Mouse (Mus musculus) stomach, embryonic 14.5 days (tissue): ENCODE data around the gene BB287469. TPM values are rescaled to one million over a fixed set of nuclear protein-coding genes. Genes with fewer than 3 reads are reported as not detected.
"Not testable (repeated sequence)": the region's sequence is repeated elsewhere in the genome, so short reads cannot be mapped to it uniquely, and the experiment has no call there.

Source experiments
- ATAC-seq: fragments of 200-750 bp; cut with Nextera tagmentation; 2 replicates; pipeline ENCODE4 v1.8.0; 2017; ENCODE audit warnings: low read depth, moderate TSS enrichment; ENCODE audit not compliant: insufficient number of reproducible peaks, insufficient read depth, low FRiP score
- H3K27ac ChIP-seq: fragments of 300-500 bp; sonication (generic); 2 replicates; pipeline ENCODE4 v1.5.1; 2014; ENCODE audit warnings: mild to moderate bottlenecking, low read length, moderate library complexity, mixed read lengths
- H3K27me3 ChIP-seq: fragments of 300-500 bp; sonication (generic); 2 replicates; pipeline ENCODE4 v1.6.1; 2014; ENCODE audit warnings: low read length, control low read depth, mixed read lengths; ENCODE audit not compliant: control insufficient read depth, insufficient read depth
- H3K36me3 ChIP-seq: fragments of 300-500 bp; sonication (generic); 2 replicates; pipeline ENCODE4 v1.6.1; 2014; ENCODE audit warnings: mild to moderate bottlenecking, control low read depth, low read length, moderate library complexity, mixed read lengths; ENCODE audit not compliant: control insufficient read depth, insufficient read depth
- H3K4me1 ChIP-seq: fragments of 300-500 bp; sonication (generic); 2 replicates; pipeline ENCODE4 v1.6.1; 2014; ENCODE audit warnings: low read length, control low read depth, mixed read lengths; ENCODE audit not compliant: control insufficient read depth, insufficient read depth
- H3K4me2 ChIP-seq: fragments of 300-500 bp; sonication (generic); replicated peaks from 2 replicates; pipeline ENCODE4 v1.6.1; 2014; ENCODE audit warnings: low read depth, low read length, control low read depth
- H3K4me3 ChIP-seq: fragments of 300-500 bp; sonication (generic); 2 replicates; pipeline ENCODE4 v1.5.1; 2014; ENCODE audit warnings: low read depth, low read length, control low read depth
- H3K9ac ChIP-seq: fragments of 300-500 bp; sonication (generic); replicated peaks from 2 replicates; pipeline ENCODE4 v1.6.1; 2014; ENCODE audit warnings: low read depth, mild to moderate bottlenecking, control low read depth, low read length, moderate library complexity, mixed read lengths
- H3K9me3 ChIP-seq: fragments of 300-500 bp; sonication (generic); 2 replicates; pipeline ENCODE4 v1.6.1; 2016; ENCODE audit warnings: low read depth, low read length, control low read depth; ENCODE audit not compliant: control insufficient read depth
- WGBS: fragments of 180-500 bp; shearing (Covaris S2); extraction: QIAGEN DNeasy Blood & Tissue Kit; methylation state at CpG from one replicate; pipeline ENCODE4 v1.1.7; 2014; 5-methylcytosine and 5-hydroxymethylcytosine counted together
- polyA plus RNA-seq: library from polyadenylated mRNA; unstranded; fragments of >200 nt; fragmentation: Nextera tagmentation; extraction: Ambion mirVana; gene quantifications from 2 replicates; pipeline ENCODE4 v1.2.1, GENCODE M21; 2014

BB287469 gene
- polyA plus RNA-seq, 1 experiment from 2014 or later: not detected

GRCm38 (mm10) chr12:87863638-87864037 lies 47.3 kb downstream of the BB287469 start:
- H3K36me3 ChIP-seq, H3K4me1 ChIP-seq, H3K9me3 ChIP-seq, H3K4me2 ChIP-seq, H3K4me3 ChIP-seq, H3K27me3 ChIP-seq, ATAC-seq, H3K9ac ChIP-seq, H3K27ac ChIP-seq: not testable (repeated sequence)
- 90% methylated on average over 8 of the region's 11 CpGs for WGBS

DNA sequence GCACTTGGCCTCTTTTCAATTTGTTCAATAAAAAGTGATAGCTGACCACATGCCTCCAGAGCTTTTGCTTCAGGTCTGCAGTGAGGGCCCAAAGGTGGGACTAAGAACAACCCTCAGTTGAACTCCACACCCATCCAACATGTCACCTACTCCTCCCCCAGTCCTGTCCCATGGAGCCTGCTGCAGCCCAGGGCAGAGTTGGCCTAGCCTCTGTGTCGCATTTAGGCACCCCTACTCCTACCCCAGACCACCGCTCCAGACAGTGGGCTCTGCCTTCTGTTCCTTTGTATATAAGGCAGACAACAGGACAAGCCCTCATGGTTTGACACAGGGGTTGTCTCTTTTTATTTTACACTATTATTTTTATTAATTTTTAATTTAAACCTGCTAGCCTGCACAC lies 47.7 kb downstream of the BB287469 start:
- H3K4me1 ChIP-seq, H3K4me3 ChIP-seq, H3K9ac ChIP-seq, H3K27me3 ChIP-seq, H3K36me3 ChIP-seq, H3K4me2 ChIP-seq, ATAC-seq, H3K27ac ChIP-seq, H3K9me3 ChIP-seq: not testable (repeated sequence)
- 85% methylated on average over 2 of the region's 2 CpGs for WGBS

Other genes with a start within 250 kb of the BB287469 start
- not detected in 2 replicates for gene Oog1, start 213.9 kb upstream of the BB287469 start, polyA plus RNA-seq
- gene Gm4027, start 197.7 kb upstream of the BB287469 start, polyA plus RNA-seq: not detected in 2 replicates
- gene Gm16381, start 172.0 kb upstream of the BB287469 start, polyA plus RNA-seq: not detected in 2 replicates
- not detected in 2 replicates for gene Gm21319, start 40.8 kb upstream of the BB287469 start, polyA plus RNA-seq
- not detected in 2 replicates for gene Gm21936, start 21.1 kb upstream of the BB287469 start, polyA plus RNA-seq
- not detected in 2 replicates for gene Gm2001, start 25.8 kb downstream of the BB287469 start, polyA plus RNA-seq
- not detected in 2 replicates for gene Gm2016, start 57.5 kb downstream of the BB287469 start, polyA plus RNA-seq
- gene Gm2022, start 78.8 kb downstream of the BB287469 start, polyA plus RNA-seq: not detected in 2 replicates
- not detected in 2 replicates for gene Gm2035, start 103.3 kb downstream of the BB287469 start, polyA plus RNA-seq
- not detected in 2 replicates for gene Gm2042, start 137.5 kb downstream of the BB287469 start, polyA plus RNA-seq
- gene Gm2075, start 195.3 kb downstream of the BB287469 start, polyA plus RNA-seq: not detected in 2 replicates
- gene Gm6803, start 202.2 kb downstream of the BB287469 start, polyA plus RNA-seq: not detected in 2 replicates
- not detected in 2 replicates for gene Gm2056, start 210.4 kb downstream of the BB287469 start, polyA plus RNA-seq